ENCODE assay signal across 19 mouse cellular contexts in the genomic region with DNA sequence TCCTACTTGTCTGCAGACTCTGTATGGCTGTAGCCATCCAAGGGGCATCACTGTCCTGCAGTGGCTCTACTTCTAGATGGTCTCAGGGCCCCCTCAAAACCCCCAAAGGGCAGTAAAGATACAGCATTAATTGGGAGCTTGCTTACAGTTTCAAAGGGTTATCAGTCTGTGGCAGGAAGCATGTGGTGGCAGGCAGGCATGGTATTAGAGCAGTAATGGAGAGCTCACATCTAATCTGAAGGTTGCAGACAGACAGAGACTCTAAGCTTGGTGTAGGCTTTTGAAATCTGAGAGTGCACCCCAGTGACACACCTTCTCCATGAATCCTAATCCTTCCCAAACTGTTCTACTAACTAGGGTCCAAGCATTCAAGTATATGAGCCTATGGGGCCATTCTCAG.
DNase-seq lines count a peak whose midpoint lies in the region; ATAC-seq lines count a peak whose summit lies in the region.
"Had no signal": no experiment of that assay in that cellular context is flagged by ENCODE, and none has a peak within 500 bp of the region (broad histone marks: within the 10 kb centered on the region; RNA-seq: fewer than 3 reads in every experiment).

No protein-coding gene starts in this region.

- ATAC-seq in liver, embryonic 11.5 days (replicated peaks; ENCODE audit: low FRiP score), result 0 out of 2 replicates have a peak, but pooled peaks have one; percentile 47
- ATAC-seq in common myeloid progenitor, adult 5-6 weeks (replicated peaks; ENCODE audit: low read depth, poor library complexity, severe bottlenecking), result peak; percentile 90
- peak; percentile 32; the same call in 1 of the 2 replicates for ATAC-seq in liver, embryonic 16.5 days (ENCODE audit: low read depth)
- ATAC-seq in frontal cortex, adult (ENCODE audit: low TSS enrichment), result no peak
- ATAC-seq: forebrain, embryonic 16.5 days had no signal

- no peaks in the 10 kb centered on the region for H3K9me3 ChIP-seq in liver, embryonic 11.5 days (ENCODE audit: control insufficient read depth, low read length)
- H3K9me3 ChIP-seq in liver, embryonic 16.5 days (replicated peaks; ENCODE audit: control insufficient read depth, low read length), result no peaks in the 10 kb centered on the region
- H3K9me3 ChIP-seq: embryonic facial prominence, embryonic 13.5 days; forebrain, embryonic 12.5 days; heart, embryonic 12.5 days; hindbrain, embryonic 10.5 days had no signal

- no peaks in the 10 kb centered on the region for H3K27me3 ChIP-seq in liver, embryonic 11.5 days (replicated peaks; ENCODE audit: control insufficient read depth, insufficient read depth, low read length)
- H3K27me3 ChIP-seq in liver, embryonic 16.5 days (ENCODE audit: control insufficient read depth, insufficient read depth, low read depth, low read length), result no peaks in the 10 kb centered on the region
- H3K27me3 ChIP-seq: embryonic facial prominence, embryonic 13.5 days; forebrain, embryonic 12.5 days; heart, embryonic 12.5 days had no signal

- no peak overlapping the region for H3K4me2 ChIP-seq in liver, embryonic 11.5 days
- H3K4me2 ChIP-seq in liver, embryonic 16.5 days (ENCODE audit: low read depth, low read length), result no peak overlapping the region
- H3K4me2 ChIP-seq: embryonic facial prominence, embryonic 13.5 days; forebrain, embryonic 12.5 days; heart, embryonic 12.5 days; hindbrain, embryonic 14.5 days had no signal

- no peak overlapping the region for H3K4me3 ChIP-seq in liver, embryonic 11.5 days (ENCODE audit: low read depth, low read length)
- H3K4me3 ChIP-seq in liver, embryonic 16.5 days (ENCODE audit: low read depth, low read length), result no peak overlapping the region
- H3K4me3 ChIP-seq: embryonic facial prominence, embryonic 13.5 days; forebrain, embryonic 12.5 days; heart, adult 2 months; heart, embryonic 12.5 days; hindbrain, embryonic 10.5 days had no signal

- H3K9ac ChIP-seq in liver, embryonic 11.5 days (ENCODE audit: low read depth, low read length), result no peak overlapping the region
- H3K9ac ChIP-seq in liver, embryonic 16.5 days (ENCODE audit: low read depth, low read length), result no peak overlapping the region
- H3K9ac ChIP-seq: embryonic facial prominence, embryonic 13.5 days; forebrain, embryonic 12.5 days; heart, embryonic 12.5 days; hindbrain, embryonic 14.5 days had no signal

- H3K36me3 ChIP-seq in liver, embryonic 11.5 days (ENCODE audit: control insufficient read depth, insufficient read depth, low read length), result no peaks in the 10 kb centered on the region
- H3K36me3 ChIP-seq in liver, embryonic 16.5 days (ENCODE audit: control insufficient read depth, insufficient read depth), result no peaks in the 10 kb centered on the region
- H3K36me3 ChIP-seq: embryonic facial prominence, embryonic 13.5 days; forebrain, embryonic 12.5 days; heart, embryonic 12.5 days had no signal

- no peak for DNase-seq in liver, embryonic 11.5 days (ENCODE audit: low spot score)
- DNase-seq in liver, result no peak
- no peak for DNase-seq in lung, postnatal 36 days
- DNase-seq in spleen, postnatal 14 days (ENCODE audit: low spot score in 2 of 2), result no peak
- DNase-seq: adrenal gland, adult 2 months; adrenal gland, postnatal 25 days; cerebellum, adult 2 months; cerebellum, postnatal 10 days; gastrocnemius, postnatal 14 days; heart, adult 2 months had no signal

- H3K4me1 ChIP-seq in liver, embryonic 11.5 days (replicated peaks; ENCODE audit: control insufficient read depth, insufficient read depth, low read length), result no peaks in the 10 kb centered on the region
- no peaks in the 10 kb centered on the region for H3K4me1 ChIP-seq in liver, embryonic 16.5 days (ENCODE audit: control insufficient read depth, low read depth, low read length)
- H3K4me1 ChIP-seq: embryonic facial prominence, embryonic 13.5 days; forebrain, embryonic 12.5 days; hindbrain, embryonic 10.5 days had no signal

- no peak overlapping the region for H3K27ac ChIP-seq in liver, embryonic 11.5 days (ENCODE audit: low read depth, low read length)
- no peak overlapping the region for H3K27ac ChIP-seq in liver, embryonic 16.5 days (ENCODE audit: low read length)
- H3K27ac ChIP-seq: embryonic facial prominence, embryonic 13.5 days; forebrain, embryonic 12.5 days; heart, adult 2 months; hindbrain, embryonic 10.5 days; hindbrain, embryonic 14.5 days had no signal
